Mouse (Mus musculus) adrenal gland, postnatal 25 days (tissue): Measurements from ENCODE around the gene Egln3. TPM values are rescaled to one million over a fixed set of nuclear protein-coding genes. Genes with fewer than 3 reads are reported as not detected.

Experiments used
- DNase-seq: peaks from one replicate; pipeline ENCODE4 v3.0.0; 2021; ENCODE audit warnings: mixed read lengths
- long read RNA-seq: library from polyadenylated mRNA; stranded (forward); transcript quantifications from one replicate; pipeline ENCODE4 v2.0.0, GENCODE M21; 2021
- total RNA-seq: library from RNA; stranded (reverse); gene quantifications from 2 replicates; pipeline ENCODE4 v1.2.3, GENCODE M21; 2021

Gene Egln3
- 3.5 and 4.0 TPM in 2 replicates for total RNA-seq
- long read RNA-seq, partial matches to known transcripts, result 0 of 6 reads
- long read RNA-seq, other reads (novel, unspliced or antisense), result 3 of 6 reads

DNA sequence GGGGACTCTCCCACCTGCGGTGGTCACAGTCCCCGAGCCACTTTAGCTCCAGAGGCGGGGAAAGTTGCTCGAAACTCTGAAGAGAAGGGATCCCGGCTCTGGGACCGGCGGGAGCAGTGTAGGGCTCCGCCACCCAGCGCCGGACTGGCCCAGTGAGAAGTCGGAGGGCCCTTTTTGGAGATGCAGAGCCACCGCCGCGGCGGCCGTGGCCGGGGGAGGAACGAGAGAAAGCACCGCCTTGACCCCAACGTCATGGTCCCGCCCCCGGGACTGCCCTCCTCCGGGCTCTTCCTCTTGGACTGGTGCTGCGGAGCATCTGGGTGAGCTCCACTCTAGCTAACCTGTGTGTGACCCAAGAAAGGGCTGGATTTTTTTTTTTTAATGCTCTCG lies at the start of gene Egln3:
Gene Egln3, minus strand, starts transcription at position 205 of the 390 bp plus-strand sequence.
- peak; percentile 91 for DNase-seq

DNA sequence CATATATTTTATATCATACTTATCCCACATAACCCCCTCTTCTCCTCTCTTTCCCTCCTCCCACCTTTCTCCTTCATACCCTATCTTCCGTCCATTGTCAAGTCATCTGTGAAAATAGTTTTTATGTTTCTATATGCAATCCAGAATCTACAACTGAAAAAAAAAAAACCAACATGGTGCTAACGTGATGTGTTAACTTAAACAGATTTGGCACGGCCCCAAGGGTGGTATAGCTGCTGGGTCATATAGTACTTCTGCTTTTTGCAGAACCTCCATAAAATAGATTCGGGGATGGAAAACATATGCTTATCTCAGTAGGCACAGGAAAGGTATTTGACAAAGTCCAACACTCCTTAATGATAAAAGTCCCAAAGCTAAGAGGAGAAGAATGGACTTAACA lies 49.8 kb upstream of the Egln3 start:
- no peak for DNase-seq

DNA sequence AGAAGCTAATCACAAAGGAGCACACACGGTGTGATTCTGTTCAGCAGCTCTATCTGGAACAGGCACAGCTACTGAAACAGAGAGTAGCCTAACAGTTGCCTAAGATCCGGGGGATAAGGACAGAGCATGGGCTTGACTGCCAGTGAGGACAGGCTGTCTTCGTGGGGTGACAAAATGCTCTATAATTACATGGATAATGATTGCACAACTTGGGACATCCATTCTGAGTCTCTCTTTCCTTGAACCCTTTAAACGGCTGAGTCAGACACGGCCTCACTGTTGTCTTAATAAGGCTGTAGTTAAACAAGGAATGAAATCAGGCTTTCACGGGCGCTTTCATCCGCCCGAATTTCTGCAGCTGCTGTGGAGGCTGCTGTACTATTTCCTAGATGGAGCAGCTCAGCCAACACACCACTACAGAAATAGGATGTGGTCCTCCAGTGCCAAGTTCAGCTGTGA lies 48.3 kb upstream of the Egln3 start:
- no peak for DNase-seq

DNA sequence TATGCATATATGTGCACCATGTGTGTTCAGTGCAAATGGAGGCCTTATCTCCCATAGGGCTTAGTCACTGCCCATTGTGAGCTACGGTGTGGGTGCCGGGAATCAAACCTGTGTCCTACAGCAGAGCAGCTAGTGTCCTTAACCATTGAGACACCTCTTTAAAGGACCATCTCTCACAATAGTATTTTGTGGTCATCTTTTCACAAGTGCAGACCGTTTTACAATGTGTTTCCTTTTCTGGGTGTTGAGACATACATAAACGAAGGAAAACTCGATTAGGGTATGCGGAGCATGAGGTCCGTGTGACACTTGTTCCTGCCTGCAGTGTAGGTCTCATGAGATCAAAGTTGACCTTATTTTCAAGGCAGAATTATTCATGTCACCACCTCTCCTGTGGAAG lies 44.2 kb upstream of the Egln3 start:
- no peak for DNase-seq

DNA sequence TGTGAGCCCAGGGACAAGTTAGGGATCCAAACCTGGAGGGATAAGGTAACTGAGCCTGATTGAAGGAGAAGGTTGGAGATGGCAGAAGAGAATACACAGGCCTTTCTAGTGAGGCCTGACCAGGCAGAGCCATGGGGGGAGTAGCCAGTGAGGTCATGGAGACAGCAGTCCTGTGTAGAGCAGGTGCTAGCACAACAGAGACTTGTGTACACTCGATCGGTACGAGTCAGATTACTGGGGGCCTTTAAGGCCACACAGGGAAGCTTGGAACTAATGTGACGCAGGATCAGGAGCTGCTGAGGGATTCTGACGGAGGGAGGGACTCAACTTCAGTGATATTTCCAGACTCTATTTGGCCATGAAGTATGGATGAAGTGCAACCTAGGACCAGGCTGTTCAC lies 39.5 kb upstream of the Egln3 start:
- DNase-seq, result no peak

DNA sequence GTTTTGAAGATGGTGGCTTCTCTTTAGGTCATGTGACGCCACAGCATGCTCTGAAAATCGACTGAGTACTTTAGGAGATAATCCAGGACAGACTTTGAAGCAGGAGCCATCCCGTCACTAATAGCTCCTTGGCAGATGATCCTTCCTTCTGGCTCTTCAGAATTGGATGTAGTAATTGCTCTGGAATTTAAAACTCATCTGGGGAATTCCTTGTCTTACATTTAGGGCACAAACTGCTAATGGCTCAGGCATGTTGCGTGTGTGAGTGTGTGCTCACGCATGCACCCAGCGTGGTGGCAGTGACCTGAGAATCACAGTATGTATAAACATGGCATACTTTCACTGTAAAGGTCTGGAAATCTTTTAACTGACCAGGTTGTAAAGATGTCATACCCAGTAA lies 38.3 kb upstream of the Egln3 start:
- no peak for DNase-seq

DNA sequence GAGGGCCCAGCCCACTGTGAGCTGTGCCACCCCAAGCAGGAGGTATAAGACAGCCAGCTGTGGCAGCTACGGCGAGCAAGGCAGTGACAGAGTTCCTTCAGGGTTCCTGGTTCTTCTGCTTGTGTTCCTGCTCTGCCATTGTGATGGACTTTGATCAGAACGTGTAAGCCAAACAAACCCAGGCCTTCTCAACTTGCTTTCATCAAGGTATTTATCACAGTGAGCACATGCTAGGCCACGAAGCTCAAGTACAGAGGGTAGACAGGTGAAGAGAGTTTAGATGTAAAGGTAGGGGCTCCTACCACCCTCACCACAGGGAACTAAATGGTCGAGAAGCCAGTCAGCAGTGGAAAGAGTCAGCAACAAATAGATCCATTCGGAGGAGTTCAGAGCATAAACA lies 30.1 kb upstream of the Egln3 start:
- DNase-seq, result no peak

DNA sequence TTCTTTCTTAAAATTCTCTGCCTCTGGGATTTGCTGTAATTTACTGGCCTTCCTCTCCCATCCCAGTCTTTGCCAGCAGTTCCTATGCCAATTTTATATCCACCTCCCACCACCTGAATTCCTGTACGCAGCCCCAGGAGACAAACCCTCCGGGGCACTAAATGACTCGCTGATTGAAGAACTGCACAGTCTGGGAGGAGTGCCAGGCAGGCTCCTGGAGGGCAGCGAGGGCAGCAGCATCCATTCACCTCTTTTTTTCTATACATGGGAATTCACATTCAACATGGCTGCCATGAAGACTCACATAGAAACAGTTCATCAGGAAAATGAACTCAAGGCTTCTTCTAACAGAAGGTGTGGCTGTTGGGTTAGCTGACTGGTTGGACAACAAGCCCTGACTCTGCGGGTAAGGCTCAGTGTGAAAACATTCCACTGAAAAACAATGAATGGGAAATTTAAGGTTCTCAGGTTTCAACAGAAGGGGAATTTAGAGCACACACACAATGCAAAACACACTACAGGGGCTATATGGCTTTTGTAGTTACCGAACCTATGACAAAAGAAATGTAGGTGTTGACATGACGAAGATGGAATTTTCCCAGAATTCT lies 29.4 kb upstream of the Egln3 start:
- no peak for DNase-seq

DNA sequence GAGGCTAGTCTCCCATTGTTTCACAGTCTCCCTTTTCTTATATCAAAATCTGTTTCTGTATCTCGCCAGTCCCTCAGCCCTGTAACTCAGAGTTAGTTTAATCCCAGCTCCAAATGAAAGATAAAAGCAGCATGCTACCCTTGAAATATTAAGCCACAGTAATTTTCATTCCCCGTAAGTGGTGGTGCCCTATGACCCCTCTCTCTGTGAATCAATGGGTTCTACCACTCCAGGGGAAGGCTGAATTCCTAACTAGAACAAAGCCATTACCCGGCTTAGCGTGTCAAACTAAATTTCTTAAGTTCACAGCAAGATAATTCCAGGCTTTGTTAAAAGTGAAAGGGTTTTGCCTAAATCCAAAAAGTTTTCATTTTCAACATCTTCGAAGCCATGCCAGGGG lies 28.8 kb upstream of the Egln3 start:
- no peak for DNase-seq

DNA sequence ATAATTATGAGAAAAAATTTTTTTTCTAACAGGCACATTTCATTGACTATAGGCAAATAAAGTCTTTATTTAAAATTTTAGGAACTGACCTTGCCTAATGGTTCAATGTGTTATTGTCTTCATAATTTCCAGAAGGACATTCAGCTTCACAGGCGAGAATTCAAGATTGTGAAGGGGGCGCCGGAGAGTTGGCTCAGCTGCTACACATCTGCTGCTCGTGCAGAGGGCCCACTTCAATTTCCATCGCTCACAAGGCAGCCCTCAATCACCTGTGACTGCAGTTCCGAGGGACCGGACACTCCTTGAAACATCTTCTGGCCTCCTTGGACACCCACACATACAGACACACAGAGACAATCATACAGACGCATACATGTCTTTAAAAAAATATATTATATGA lies 23.9 kb upstream of the Egln3 start:
- no peak for DNase-seq

DNA sequence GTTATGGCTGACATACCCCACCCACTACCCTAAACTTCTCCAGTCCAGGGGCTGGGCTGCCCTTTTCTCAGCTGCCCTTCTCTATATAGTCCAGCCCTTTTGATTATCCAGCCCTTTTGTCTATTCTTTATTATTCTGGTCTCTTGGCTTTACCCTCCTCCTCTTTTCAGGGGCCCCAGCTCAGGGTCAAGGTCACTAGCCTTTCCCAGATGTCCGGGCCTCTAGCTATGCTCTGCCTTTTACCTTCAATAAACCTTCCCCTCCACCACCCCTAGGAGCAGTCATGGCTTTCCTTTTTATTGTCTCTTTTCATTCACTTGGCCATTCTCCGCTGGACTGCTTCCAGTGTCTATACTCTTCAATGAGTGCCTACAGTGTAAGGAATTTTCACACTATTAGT lies 22.7 kb upstream of the Egln3 start:
- no peak for DNase-seq

DNA sequence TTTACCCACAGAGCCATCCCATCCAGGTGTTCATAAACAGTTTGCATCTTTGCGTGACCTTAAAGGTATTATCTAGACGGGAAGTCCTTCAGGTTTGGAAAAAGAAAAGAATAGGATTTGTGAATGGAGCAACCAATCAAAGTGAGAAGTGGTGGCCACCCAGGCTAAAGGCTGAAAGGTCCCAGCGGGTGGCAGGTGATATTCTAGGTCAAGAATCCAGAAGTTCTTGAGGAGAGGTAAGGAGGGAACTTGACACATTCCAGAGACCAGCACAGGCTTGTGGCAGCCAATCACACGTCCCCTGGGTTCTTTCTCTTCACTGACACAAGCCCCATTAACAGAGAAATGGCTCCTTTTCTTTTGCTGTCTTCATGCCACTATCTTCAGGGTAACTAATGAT lies 21.9 kb upstream of the Egln3 start:
- DNase-seq, result no peak

DNA sequence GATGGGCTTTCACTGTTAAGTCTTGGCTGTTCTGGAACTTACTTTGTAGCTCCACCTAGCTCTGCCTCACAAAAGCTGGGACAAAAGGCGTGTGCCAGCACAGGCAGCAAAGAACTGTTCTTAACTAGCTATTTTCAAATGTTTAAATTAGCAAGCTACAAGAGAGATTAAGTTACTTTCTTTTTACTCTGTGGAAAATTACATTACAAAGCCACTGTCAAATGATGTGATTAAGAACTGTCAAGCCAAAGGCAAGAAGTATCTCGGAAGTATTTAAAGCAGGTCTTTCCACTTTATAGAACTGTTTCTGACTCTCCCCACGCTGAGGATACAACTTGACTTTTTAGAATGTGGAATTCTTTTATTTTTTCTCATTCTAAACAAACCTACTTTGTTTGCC lies 21.4 kb upstream of the Egln3 start:
- no peak for DNase-seq

DNA sequence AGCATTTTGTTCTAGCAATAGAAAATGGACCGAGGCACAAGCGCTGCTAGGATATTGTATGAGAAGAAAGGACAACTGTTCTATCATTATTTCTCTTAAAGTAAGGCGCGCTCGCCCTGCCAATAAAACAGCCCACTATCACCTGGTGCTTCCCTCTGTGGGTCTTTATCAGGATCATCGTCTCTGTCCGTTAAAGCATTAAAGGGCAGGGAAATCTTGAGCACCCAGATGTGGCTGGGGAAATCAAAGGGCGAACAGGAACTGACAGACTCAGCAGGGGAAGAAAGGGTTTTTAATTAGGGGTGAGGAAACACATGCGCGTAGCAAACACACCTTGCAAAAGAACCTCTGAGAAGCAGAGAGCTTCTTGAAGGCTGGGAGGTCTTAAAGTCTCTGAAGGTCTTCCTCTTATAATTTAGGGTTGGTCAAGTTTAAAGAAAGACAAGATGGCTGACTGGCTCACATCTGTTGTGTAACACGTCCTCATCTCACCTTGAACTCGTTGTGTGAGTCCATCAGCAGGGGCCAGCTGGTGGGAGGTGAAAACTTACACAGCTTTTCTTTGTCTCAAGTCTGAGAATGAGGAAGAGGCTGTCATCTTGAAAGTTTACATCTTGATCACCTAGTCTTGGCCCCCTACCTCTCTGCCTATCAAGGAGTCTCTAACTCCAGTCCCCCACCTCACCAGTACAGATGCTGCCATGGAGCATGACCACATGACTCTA lies 18.5 kb upstream of the Egln3 start:
- no peak for DNase-seq

DNA sequence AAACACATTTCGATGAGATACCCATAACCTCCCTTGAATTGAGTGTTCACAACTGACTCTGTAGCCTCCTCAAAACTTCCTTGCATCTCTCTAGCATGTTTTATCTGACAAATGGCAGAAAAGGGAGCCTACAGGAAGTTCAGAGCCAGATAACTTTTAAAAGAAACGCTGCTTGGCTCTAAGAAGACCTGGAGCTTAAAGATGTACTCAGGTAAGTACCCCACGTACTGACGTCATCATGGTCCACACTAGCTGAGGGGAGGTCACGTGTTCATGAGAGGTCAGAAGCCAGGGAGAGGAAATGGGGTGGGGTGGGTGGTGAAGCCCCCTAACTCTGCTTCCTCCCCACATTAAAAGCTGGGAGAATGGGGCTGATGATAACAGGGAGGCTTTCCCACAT lies 13.0 kb upstream of the Egln3 start:
- no peak for DNase-seq

DNA sequence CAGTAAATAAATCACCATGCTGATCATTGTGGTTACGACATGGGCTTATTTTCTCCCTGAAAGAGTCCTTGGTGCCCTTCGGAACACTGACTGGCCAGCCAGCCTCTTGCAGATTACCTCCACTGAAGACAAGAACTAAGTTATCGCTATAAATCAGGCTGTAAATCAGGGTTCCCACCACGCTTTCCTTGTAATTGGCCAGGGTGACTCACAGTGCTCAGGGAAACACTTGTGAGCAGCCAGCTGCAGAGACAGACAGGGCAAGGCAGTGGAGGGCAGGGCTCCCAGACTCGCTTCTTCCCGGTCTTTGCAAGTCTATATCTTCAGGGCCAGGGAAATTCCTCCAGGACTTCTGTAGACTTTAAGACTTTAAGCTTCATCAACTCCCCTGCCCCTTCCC lies 10.8 kb upstream of the Egln3 start:
- peak; percentile 13 for DNase-seq

DNA sequence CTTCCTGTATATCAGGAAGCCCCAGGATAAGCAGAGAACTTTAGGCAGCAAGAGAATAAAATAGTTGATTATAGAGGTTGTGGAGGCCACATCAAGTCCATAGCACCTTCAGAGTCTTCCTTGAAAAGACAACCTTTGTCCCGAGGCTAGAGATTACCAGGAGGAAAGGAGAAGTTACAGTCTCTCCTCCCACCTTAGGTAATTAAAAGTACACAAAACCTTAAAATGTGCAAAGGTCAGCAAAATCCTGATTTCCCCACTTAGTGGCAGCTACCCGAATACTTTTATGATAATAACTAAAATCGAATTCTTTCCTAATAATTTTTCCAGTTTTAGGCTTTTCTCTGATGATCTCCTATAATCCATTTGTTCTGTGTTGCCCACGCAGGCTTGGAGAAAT lies 10.2 kb upstream of the Egln3 start:
- no peak for DNase-seq

DNA sequence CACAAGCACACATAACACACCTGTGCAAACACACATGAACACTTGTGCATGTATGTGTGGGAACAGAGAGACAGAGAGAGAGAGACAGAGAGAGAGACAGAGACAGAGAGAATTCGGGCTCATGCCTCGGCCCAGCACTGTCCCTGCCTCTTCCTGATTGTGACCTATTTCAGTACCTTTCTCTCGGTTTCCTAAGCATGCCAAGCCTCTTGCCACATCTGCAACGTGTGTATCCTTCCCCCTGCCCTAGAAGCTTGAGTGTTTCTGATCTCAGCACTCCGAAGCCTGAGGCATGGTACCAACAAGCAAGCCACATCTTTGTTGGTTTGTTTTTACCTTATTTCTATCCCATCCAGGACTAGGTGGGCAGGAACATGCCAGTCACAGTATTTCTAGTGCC lies 9.6 kb upstream of the Egln3 start:
- DNase-seq, result no peak

DNA sequence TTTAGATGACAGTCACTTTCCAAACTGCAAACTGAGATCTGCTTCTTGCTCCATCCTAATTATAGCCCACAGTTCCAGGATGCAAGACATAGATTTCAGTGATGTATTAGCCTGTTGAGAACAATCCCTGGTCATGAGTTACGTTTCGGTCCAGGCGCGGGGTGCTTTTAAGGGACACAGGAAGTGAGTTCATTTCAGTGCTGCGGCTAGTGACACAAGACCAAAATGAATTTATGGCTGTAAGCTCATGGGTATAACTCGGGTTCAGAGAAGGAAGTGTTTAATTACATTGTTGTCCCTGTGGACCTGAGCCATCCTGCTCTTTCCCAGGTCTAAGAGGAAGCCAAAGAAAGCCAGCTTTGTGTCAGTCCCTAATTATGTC lies 5.5 kb upstream of the Egln3 start:
- no peak for DNase-seq

DNA sequence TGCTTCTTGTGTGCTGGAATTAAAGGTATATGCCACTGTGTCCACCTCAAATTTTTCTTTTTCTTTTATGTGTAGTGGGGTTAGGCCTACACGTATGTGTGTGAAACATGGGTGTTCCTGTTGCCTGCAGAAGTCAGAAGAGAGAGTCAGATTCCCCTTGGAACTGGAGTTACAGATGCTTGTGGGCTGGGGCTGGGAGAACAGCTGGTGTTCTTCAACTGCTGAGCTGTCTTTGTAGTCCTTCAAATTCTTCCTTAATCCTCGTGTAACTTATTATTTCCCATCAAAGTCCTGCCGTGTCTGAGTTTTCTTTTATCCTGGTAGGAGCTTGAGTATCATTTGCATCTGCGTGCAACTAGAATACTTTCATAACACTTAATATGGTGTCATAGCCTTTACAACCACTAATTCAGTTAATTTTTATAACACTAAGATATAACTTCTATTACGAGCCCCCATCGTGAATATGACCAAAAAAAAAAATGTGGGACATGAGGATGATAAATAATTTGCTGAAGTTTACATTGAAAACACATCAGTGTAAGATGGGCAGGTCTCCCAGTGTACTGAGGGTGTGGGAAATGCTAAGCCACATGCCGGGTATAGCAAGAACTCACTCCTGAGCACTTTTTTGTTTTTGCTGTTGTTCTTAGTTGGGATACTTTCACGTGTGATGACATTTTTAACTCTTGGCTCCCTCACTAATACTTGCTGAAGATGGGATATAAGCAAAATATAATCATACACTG lies 4.9 kb upstream of the Egln3 start:
- no peak for DNase-seq

DNA sequence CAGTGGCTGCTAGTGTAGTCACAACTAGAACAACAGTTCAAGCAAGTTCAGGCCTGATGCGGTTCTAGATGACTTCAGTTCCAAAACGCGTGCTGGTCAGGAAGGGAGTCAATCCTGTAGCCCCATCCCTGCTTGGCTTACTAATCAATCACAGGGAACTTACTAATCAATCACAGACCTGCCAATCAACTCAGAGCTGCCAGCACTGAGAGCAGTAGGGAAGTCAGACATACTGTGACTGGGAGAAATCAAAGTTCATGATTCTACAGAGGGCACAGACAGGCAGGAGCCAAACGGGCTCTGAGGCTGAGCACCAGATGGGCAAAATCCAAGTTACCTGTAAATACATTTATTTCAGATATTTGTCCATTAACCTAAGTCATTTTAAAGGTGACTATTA lies 2.1 kb upstream of the Egln3 start:
- DNase-seq, result no peak

DNA sequence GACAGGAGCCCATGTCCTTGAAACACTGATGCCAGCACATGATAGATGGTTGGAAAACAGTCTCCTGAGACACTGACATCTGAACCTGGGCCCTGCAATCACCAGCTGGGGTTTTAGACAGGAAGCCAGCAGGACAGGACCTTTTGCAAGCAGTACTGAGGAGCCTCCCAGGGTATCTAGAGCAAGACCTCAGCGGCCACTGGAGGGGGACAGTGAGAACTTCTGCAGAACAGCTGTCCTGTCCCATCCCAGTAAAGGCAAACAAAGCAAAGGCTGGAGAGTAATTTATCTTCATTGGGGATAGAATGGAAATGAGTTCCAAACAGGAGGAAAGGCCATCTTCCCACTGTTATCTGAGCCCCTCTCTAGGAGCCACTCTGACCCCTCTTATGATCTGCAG lies 1.5 kb upstream of the Egln3 start:
- DNase-seq, result peak; percentile 64
